Mouse (Mus musculus): ENCODE results near the gene C1galt1c1.

The C1galt1c1 gene

DNA sequence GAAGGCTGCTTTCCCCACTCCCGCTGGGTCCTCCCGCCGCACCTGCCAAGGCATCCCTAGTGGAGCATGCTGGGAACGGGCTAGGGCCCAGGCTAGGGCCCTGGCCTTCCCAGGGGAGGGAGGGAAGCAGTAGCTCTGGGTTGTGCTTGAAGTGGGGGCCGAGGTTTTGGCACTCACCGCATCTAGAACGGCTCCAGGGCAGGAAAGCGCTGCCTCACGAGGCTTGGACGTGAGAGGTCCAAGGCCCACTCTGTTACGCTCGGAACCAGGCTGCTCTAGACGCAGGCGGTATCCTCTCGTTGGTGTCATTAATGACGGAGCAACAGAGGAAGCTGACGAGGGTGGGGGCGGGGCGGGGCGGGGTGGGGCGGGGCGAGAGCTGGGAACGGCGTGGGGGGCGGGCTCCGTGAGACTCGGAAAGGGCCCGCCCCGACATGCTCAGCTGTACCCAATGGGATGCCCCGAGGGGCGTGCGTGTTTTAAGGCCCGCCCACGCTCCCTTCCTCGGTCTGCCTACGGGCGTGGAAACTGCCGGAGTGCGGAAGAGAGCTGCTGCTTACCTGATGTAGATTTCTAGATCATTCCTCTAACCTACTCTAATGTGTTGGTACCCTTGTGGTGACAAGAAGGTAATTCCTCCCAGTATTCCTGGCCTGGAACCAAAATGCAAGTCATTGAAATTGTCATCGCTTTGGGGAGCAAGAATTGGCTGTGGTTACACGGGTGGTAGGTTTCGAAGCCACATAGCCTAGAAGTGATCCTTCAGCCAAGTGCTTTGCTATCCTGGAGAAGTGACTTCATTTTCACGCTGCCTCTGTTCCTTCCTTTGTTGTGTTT, at the start of gene C1galt1c1:
Gene C1galt1c1, minus strand, starts transcription at position 287 of the 837 bp plus-strand sequence.
- DNase-seq: peak; percentile 96

GRCm38 (mm10) chrX:38681972-38682371, 47.1 kb upstream of the C1galt1c1 start:
- DNase-seq: no peak

DNA sequence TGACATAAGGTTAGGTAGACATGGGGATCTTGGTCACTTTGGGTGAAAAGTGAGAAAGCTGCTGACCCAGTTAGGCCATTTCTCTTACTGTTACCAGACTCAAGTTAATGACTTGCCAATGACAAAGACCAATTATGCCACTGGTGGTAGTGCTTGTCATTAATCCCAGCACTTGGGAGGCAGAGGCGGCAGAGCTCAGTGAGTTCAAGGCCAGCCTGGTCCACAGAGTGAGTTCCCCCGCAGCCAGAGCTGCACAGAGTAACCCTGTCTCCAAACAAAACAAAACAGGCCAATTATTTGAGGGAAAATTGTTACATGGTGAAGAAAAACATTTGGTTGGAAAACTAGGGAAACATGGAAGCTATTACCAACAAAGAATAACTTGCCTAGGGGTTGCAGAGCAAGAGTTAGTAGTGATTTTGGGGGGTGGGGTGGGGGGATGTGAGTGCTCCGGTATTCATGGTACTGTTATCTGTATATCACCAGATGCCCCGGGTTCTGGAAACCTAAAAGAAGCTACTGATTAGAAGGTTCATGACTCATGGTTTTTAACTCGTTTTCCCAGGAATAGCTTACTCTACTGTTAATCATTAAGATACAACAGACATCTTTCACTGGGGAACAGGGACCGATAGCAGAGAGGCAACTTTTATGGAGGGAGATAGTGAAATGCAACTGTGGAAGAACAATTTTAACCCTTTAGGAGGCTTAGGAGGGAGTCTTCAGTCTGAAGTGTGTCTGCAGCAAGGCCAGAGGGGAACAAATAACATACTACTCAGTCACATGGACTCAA, 34.4 kb upstream of the C1galt1c1 start:
- no peak for DNase-seq

DNA sequence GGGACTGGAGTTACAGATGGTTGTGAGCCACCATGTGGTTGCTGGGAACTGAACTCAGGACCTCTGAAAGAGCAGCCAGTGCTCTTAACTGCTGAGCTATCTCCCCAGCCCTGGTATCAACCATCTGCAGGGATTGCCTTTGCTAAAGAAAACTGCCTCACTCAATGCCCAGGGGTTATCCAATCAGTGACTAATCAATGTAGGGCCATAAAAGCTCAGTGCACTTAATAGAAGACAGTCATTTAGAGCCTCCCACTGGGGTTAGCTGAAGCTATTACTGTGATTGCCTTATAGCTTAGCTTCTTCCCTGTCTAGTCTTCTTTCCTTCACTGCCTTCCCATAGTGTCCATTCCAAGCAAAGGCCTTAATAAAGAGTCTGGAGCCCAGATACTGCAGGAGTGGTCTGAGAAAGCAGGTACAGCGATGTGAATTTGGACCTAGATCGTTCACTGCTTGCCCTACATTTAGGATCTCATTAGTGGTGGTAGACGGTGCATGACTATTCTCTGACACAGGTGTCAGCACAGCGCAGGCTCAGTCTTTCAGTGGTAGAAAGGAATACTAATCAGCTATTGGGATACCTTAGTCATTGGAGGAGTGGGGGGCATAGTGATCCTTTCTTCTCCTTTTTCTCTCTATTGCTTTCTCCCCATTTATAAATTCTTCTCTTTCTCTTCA, 21.5 kb upstream of the C1galt1c1 start:
- no peak for DNase-seq

- no peak for DNase-seq
Measured at GRCm38 (mm10) chrX:38654681-38655080, 19.8 kb upstream of the C1galt1c1 start.

GRCm38 (mm10) chrX:38653181-38653580, 18.3 kb upstream of the C1galt1c1 start:
- no peak for DNase-seq

DNA sequence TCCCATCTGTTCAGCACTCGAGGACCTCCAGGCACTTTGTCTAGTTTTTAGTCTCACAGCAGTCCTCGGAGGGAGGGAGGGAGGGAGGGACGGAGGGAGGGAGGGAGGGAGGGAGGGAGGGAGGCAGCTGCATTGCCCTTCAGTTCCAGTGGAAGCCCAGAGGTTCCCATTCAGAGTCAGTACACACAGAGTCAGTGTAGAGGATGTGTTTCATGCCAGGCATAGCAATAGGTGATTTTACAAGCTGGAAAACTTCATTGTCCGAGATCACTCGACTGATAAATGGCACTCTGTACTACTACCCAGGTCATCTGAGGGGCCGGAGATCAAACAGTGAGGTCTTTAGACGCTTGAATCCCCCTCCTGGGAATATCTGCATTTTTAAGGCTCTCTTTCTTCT, 16.3 kb upstream of the C1galt1c1 start:
- no peak for DNase-seq

GRCm38 (mm10) chrX:38650404-38651039, 15.6 kb upstream of the C1galt1c1 start:
- peak; percentile 30 for DNase-seq

DNA sequence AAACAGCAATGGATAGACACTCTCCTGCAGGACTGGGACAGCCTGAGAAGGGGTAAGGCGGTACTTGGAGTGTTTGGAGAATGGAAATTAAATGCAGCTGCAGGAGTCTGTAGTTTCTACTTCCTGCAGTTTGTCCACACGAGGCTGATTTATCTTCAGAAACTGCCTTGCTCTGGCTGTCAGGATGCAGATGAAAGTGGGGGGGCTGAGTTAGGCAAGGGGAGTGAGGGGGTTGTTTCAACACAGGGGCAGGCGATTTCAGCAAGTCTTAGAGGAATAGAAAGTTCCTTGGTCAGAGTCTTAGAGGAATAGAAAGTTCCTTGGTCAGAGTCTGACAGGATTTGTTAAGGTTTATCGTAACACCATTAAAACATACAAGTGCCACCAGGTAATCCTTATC, 7.3 kb upstream of the C1galt1c1 start:
- DNase-seq: no peak

GRCm38 (mm10) chrX:38641435-38641834, 6.5 kb upstream of the C1galt1c1 start:
- no peak for DNase-seq

GRCm38 (mm10) chrX:38635638-38635931, 698 bp upstream of the C1galt1c1 start:
- no peak for DNase-seq

- DNase-seq: peak; percentile 21
Measured at GRCm38 (mm10) chrX:38600995-38601369, 33.9 kb downstream of the C1galt1c1 start.

GRCm38 (mm10) chrX:38600177-38600994, 34.5 kb downstream of the C1galt1c1 start, which contains the start of gene Mcts1:
Gene Mcts1 (plus strand): TSS chrX:38600578.
- peak; percentile 86 for DNase-seq

DNA sequence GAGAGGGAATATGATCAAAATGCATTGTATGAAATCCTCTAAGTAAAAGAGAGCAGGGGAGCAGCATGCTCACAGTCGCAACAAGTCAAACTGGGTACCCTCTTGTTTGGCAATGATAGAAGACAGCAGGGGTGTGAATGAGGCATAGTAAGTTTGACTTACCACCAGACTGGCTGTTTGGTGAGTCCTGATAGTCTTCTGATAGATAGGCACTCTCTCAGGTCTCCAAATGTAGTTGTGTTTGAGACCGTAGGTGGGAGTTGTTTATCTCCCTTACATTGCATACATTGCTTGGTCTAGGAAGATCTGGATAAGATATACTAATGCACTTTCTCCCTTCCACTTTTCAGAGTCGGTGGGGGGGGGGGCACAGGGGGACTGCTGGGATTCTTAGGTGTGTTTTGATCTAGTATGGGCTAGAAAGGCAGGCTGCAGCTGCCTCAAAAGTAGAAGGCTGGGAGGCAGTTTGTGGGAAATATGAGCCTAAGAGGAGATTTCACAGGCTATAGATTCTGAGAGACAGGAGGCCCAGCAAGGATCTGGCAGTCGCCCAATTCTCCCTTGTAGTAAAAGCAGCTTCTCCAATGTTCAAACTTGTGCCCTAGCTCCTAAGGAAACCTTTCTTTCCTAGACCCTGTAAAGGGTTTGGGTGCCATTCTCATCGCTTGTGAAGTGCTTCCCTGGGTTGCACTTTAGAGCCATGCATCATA, 41.6 kb downstream of the C1galt1c1 start:
- DNase-seq: no peak

- DNase-seq: no peak
Measured at GRCm38 (mm10) chrX:38591749-38592148, 43.1 kb downstream of the C1galt1c1 start.

DNA sequence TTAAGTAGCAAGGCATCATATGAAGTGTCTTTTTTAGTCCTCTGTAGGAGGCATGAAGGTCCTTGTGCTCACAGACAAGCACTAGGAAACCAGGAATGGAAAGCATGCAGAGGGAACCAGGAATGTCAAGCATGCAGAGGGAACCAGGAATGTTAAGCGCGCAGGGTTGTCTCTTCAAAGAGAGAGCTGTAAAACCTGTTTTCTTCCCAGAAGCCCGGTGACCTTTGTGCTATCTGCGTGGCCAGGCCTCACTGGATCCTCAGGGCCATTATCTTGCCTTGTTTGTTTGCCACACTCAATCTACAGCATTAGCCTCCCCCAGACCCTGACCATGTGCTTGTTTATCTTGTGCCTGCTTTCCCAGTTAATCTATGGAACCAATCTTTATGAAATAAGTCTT, 45.1 kb downstream of the C1galt1c1 start:
- peak; percentile 32 for DNase-seq

- no peak for DNase-seq
Measured at GRCm38 (mm10) chrX:38583261-38583660, 51.6 kb downstream of the C1galt1c1 start.

- no peak for DNase-seq
Measured at GRCm38 (mm10) chrX:38581140-38581539, 53.7 kb downstream of the C1galt1c1 start.

Measured in lung, postnatal 36 days (tissue).